Mouse (Mus musculus) hindbrain, embryonic 12.5 days (tissue): ENCODE measurements at regions not wholly inside any gene's neighbourhood (a gene's known extent, or its start where the extent isn't known, plus 50 kb on each side); places are given as distances from the start of the nearest gene placed in this dataset.

Experiments used
- ATAC-seq: fragments of 200-750 bp; cut with Nextera tagmentation; 2 replicates; pipeline ENCODE4 v1.8.0; 2017; ENCODE audit warnings: moderate TSS enrichment; ENCODE audit not compliant: low FRiP score
- H3K27ac ChIP-seq: fragments of 300-500 bp; sonication (generic); 2 replicates; pipeline ENCODE4 v1.5.1; 2016; ENCODE audit warnings: mild to moderate bottlenecking
- H3K27me3 ChIP-seq: fragments of 300-500 bp; sonication (generic); 2 replicates; pipeline ENCODE4 v1.6.1; 2016; ENCODE audit warnings: mild to moderate bottlenecking
- H3K36me3 ChIP-seq: fragments of 300-500 bp; sonication (generic); 2 replicates; pipeline ENCODE4 v1.6.1; 2016; ENCODE audit warnings: mild to moderate bottlenecking
- H3K4me1 ChIP-seq: fragments of 300-500 bp; sonication (generic); 2 replicates; pipeline ENCODE4 v1.6.1; 2016
- H3K4me2 ChIP-seq: fragments of 300-500 bp; sonication (generic); replicated peaks from 2 replicates; pipeline ENCODE4 v1.6.1; 2016; ENCODE audit warnings: mild to moderate bottlenecking
- H3K4me3 ChIP-seq: fragments of 300-500 bp; sonication (generic); 2 replicates; pipeline ENCODE4 v1.5.1; 2016; ENCODE audit warnings: mild to moderate bottlenecking
- H3K9ac ChIP-seq: fragments of 300-500 bp; sonication (generic); 2 replicates; pipeline ENCODE4 v1.6.1; 2016; ENCODE audit warnings: mild to moderate bottlenecking, moderate library complexity
- H3K9me3 ChIP-seq: fragments of 300-500 bp; sonication (generic); replicated peaks from 2 replicates; pipeline ENCODE4 v1.6.1; 2016; ENCODE audit warnings: mild to moderate bottlenecking
- WGBS: fragments of 180-500 bp; shearing (Covaris S2); methylation state at CpG from one replicate; pipeline ENCODE4 v1.1.7; 2016; 5-methylcytosine and 5-hydroxymethylcytosine counted together

DNA sequence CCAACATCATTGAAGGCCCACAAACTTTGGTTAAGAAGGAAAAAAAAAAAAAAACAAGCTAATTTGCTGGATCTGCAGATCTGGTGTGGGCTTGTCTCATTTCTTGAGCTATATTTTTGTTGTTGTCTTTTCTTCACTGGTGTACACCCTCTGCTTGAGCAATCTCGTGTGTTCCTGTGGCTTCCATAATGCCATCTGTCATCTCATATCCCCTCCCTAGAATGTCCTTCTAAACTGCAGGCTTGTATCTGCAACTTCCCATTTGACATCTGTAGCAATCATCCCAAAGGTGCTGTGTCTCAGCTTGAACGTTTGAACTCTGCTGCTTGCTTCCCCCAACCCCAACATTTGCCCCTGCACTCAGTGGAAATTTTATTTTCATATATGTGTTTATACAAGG lies 170.1 kb downstream of the Pfkfb3 start:
- WGBS, result 65% methylated on average over 2 of the region's 2 CpGs
- H3K4me3 ChIP-seq, result no peak overlapping the region
- ATAC-seq, result no peak
- no peaks in the 10 kb centered on the region for H3K27me3 ChIP-seq
- H3K9me3 ChIP-seq, result no peaks in the 10 kb centered on the region
- H3K9ac ChIP-seq, result no peak overlapping the region
- no peak overlapping the region for H3K27ac ChIP-seq
- H3K4me2 ChIP-seq, result no peak overlapping the region
- no peaks in the 10 kb centered on the region for H3K36me3 ChIP-seq
- H3K4me1 ChIP-seq, result no peaks in the 10 kb centered on the region

DNA sequence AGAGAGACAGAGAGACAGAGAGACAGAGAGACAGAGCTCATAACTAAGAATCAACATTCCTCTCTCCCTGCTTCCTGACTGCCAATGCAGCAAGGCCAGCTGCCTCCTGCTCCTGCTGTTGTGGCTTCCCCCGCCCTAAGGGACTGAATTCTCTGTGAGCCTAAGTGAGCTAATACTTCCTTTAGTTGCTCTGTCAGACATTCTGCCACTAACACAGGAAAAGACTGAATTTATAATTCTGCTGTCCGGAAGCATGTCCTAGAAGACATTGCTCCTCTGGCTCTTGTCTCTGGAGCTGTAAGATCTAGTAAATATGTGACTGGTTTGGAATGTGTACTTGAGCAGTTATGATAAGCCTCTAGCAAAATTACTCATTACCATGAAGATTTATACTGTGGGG lies 176.7 kb downstream of the Pfkfb3 start:
- H3K9me3 ChIP-seq, result no peaks in the 10 kb centered on the region
- no peaks in the 10 kb centered on the region for H3K36me3 ChIP-seq
- ATAC-seq, result no peak
- H3K4me3 ChIP-seq, result no peak overlapping the region
- H3K27me3 ChIP-seq, result no peaks in the 10 kb centered on the region
- no peak overlapping the region for H3K27ac ChIP-seq
- WGBS, result 72% methylated on average over 2 of the region's 2 CpGs
- H3K4me1 ChIP-seq, result no peaks in the 10 kb centered on the region
- no peak overlapping the region for H3K4me2 ChIP-seq
- H3K9ac ChIP-seq, result no peak overlapping the region

DNA sequence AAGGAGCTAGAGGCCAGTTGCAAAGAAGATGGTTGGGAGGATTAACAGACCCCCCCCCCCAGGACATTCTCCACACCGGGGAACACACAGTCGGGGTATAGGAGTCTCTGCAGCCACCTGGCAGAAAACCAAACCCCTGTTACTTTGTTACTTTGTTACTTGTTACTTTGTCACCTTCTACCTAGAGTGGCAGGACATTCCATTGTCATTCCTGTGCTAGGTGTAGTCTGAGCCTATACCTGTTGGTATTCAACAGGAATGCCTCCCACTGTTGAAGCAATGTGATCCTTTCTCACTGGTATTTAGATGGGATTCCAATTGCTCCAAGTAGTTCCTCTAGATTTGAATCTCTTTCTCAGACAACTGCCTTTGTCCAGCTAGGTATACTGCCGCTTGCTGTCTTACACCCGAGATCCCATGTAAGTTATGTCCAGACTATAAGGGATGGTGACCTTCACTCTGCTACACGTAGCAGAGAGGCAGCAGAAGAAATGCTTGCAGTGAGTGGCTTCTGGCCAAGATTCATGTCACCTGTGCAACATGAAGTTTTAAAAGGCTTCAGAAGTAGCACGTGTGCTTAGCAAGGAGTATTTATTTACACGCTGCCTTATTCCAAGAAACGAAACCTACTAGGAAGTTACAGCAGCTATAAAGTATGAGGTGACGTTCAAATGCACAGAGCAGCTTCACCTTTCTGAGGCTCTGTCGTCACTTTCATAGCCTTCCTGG lies 178.0 kb downstream of the Pfkfb3 start:
- H3K27me3 ChIP-seq, result no peaks in the 10 kb centered on the region
- no peaks in the 10 kb centered on the region for H3K9me3 ChIP-seq
- 80% methylated on average over 10 of the region's 10 CpGs for WGBS
- no peak for ATAC-seq
- no peak overlapping the region for H3K4me2 ChIP-seq
- H3K4me1 ChIP-seq, result no peaks in the 10 kb centered on the region
- H3K4me3 ChIP-seq, result no peak overlapping the region
- H3K36me3 ChIP-seq, result no peaks in the 10 kb centered on the region
- no peak overlapping the region for H3K27ac ChIP-seq
- no peak overlapping the region for H3K9ac ChIP-seq

DNA sequence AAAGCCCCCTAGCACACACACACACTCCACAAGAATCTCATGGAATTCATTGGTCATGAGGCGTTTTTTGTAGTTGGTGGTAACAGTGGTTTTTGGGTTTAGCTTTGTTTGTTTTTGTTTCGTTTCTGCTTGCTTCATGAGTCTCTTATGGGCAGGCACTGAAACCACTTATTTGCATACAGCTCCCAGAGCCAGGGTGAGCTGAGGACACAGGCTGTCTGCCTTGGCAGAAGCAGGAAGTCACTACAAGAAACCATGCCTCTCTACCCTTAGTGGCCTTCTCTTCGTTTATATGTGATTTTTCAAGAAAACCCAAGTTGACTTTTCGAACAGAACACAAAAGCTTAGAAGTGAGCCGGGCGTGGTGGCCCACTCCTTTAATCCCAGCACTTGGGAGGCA lies 178.8 kb downstream of the Pfkfb3 start:
- no peaks in the 10 kb centered on the region for H3K27me3 ChIP-seq
- ATAC-seq, result no peak
- H3K4me3 ChIP-seq, result no peak overlapping the region
- H3K27ac ChIP-seq, result no peak overlapping the region
- H3K9me3 ChIP-seq, result no peaks in the 10 kb centered on the region
- H3K9ac ChIP-seq, result no peak overlapping the region
- H3K4me2 ChIP-seq, result no peak overlapping the region
- H3K4me1 ChIP-seq, result no peaks in the 10 kb centered on the region
- H3K36me3 ChIP-seq, result no peaks in the 10 kb centered on the region
- WGBS, result 70% methylated on average over 6 of the region's 6 CpGs

DNA sequence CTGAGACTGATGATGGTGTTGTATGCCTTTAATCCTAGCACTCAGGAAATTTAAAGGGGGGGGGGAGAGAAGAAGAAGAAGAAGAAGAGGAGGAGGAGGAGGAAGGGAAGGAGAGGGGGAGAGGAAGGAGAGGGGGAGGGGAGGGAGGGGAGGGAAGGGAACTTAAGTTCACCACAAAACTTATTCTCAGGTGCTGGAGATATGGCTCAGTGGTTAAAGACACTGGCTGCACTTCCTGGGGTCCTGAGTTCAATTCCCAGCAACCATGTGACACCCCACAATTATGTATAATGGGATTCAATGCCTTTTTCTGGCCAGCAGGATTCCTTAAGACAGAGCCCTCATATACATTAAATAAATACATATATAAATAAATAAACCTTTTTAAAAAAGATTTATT lies 183.6 kb downstream of the Pfkfb3 start:
- Histone ChIP-seq H3K9me3 (no peaks in the 10 kb centered on the region), H3K4me3 (no peak overlapping the region), H3K27me3 (no peaks in the 10 kb centered on the region), H3K9ac (no peak overlapping the region), H3K4me1 (no peaks in the 10 kb centered on the region), H3K27ac (no peak overlapping the region), H3K4me2 (no peak overlapping the region), H3K36me3 (no peaks in the 10 kb centered on the region)
- ATAC-seq, result no peak

DNA sequence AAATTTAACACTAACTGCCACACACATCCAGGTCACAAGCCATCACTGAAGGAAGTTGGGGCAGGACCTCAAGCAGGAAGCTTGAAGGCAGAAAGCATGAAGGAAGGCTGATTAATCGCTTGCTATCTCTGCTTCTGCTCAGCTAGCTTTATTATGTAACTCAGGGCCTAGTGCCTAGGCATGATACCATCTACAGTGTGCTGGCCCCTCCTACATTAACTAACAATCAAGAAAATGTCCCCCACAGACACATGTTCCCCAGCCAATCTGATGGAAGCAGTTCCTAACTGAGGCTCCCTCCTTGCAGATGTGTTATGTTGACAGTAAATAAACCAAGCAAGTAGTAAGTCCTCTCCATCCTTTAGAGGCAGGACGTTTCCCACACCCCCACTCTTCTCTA lies 186.6 kb downstream of the Pfkfb3 start:
- Histone ChIP-seq H3K36me3 (no peaks in the 10 kb centered on the region), H3K4me1 (no peaks in the 10 kb centered on the region), H3K4me2 (no peak overlapping the region), H3K9ac (no peak overlapping the region), H3K9me3 (no peaks in the 10 kb centered on the region), H3K27me3 (no peaks in the 10 kb centered on the region), H3K4me3 (no peak overlapping the region), H3K27ac (no peak overlapping the region)
- ATAC-seq, result no peak
- 79% methylated on average over 2 of the region's 2 CpGs for WGBS

DNA sequence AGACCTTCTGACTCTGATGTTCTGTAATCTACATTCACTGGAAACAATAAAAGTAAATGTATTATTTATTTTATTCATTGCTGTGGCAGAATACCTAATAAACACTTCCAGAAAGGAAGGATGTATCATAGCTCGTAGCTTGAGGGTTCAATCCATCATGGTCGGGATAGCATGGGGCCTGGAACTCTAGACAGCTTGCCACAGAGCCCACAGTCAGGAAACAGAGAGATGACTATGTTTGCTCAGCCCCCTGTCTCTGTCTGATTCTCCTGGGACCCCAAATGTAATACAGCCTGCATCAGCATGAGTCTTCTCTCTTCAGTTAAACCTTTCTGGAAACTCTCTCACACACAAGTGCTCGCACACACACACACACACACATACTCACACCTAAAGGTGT lies 188.1 kb downstream of the Pfkfb3 start:
- Histone ChIP-seq H3K4me3 (no peak overlapping the region), H3K36me3 (no peaks in the 10 kb centered on the region), H3K4me2 (no peak overlapping the region), H3K27ac (no peak overlapping the region), H3K9me3 (no peaks in the 10 kb centered on the region), H3K9ac (no peak overlapping the region), H3K4me1 (no peaks in the 10 kb centered on the region), H3K27me3 (no peaks in the 10 kb centered on the region)
- 86% methylated on average over 3 of the region's 3 CpGs for WGBS
- no peak for ATAC-seq

DNA sequence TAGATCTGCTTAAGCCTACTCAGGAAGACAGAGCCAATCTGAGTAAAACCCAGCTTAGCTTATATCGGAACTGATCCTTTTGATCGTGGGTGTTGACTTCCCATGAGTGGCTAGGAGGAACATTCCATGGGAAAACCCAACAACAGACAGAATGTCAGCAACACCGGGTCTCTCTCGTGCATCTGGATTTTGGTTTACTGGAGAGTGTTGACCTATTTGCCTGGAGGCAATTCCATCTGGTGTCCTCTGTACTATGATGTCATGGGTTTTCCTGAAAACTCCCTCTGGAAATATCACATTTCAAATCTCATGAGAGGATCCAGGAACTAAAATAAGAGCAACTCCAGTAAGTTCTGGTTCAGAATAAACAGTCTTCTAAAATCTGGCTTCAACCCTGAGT lies 188.5 kb downstream of the Pfkfb3 start:
- Histone ChIP-seq H3K27ac (no peak overlapping the region), H3K9ac (no peak overlapping the region), H3K4me1 (no peaks in the 10 kb centered on the region), H3K4me3 (no peak overlapping the region), H3K9me3 (no peaks in the 10 kb centered on the region), H3K27me3 (no peaks in the 10 kb centered on the region), H3K36me3 (no peaks in the 10 kb centered on the region), H3K4me2 (no peak overlapping the region)
- ATAC-seq, result no peak
- 76% methylated on average over 4 of the region's 4 CpGs for WGBS

DNA sequence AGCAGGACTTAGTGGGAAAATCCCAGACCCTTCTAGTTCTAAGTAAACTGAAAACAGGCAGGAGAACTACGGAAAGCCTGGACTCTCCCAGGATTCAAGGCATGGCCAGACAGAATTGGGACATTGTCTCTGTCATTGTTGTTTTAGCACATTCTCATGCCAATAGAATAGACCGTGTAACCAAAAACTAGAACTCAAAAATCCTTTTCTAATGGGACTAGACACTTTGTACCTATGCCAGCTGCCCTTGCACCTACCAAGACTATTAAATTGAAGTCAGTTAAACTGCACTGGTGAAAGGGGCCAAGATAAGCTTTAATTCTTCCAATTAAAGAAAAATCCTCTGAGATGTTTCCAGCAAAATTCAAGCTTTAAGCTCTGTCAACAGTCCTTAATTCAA lies 189.8 kb downstream of the Pfkfb3 start:
- no peak overlapping the region for H3K4me2 ChIP-seq
- 86% methylated on average over 2 of the region's 2 CpGs for WGBS
- H3K9ac ChIP-seq, result no peak overlapping the region
- no peaks in the 10 kb centered on the region for H3K4me1 ChIP-seq
- H3K27ac ChIP-seq, result no peak overlapping the region
- H3K4me3 ChIP-seq, result no peak overlapping the region
- no peaks in the 10 kb centered on the region for H3K36me3 ChIP-seq
- H3K9me3 ChIP-seq, result no peaks in the 10 kb centered on the region
- ATAC-seq, result no peak
- no peaks in the 10 kb centered on the region for H3K27me3 ChIP-seq

DNA sequence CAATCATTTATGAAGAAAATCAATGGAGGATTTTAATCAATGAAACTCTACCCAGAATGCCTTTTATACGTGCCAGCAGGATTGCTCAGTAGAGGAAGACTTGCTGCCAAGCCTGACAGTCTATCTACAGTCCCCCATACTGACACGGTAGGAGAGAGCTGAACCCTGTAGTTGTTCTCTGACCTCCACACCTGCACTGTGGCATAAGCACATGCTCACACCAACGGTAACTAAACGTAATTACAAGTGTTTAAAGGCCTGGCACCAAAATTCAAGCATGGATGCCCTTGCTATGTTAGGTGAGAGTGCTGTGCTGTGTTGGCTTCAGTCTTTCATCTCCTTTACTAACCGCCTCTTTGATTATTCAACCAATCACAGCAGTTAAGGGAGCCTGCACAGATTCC lies 190.8 kb downstream of the Pfkfb3 start:
- 72% methylated on average over 5 of the region's 5 CpGs for WGBS
- ATAC-seq, result 0 out of 2 replicates have a peak, but pooled peaks have one; percentile 49

DNA sequence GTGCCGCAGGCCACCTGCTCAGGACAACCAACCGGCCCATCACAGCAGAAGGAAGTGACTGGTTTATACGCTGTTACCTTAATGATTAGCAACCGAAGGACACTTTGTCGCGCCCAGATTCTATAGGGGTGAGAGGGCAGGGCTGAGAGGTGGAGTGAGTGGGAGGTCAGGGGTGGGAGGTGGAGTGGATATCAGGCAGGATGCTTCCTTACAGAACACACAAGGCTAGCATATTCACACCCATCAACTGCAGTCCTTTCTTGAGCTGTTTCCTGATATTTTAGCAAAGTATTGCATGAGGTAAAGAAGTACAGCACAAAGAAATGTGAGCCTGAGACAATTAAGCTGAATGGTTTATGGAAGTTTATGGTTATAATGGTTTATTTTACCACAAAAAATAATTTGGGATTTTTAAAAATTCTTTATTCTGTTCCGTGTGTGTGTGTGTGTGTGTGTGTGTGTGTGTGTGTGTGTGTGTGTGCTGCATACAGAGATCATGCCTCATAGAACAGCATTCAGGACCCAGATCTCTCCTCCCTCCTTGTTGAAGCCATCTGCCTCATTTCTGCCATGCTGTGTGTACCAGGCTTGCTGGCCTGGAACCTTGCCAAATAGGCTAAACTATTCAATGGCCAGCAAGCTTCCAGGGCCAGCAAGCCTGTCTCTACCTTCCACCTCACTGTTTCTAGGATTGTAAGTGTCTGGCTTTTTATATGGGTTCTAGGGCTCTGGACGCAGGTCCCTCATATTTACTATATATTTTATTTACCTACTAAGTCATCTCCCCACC lies 190.5 kb downstream of the Prkcq start:
- Histone ChIP-seq H3K9ac (no peak overlapping the region), H3K36me3 (no peaks in the 10 kb centered on the region), H3K9me3 (no peaks in the 10 kb centered on the region), H3K4me2 (no peak overlapping the region), H3K4me1 (no peaks in the 10 kb centered on the region), H3K4me3 (no peak overlapping the region), H3K27ac (no peak overlapping the region), H3K27me3 (no peaks in the 10 kb centered on the region)
- peak; percentile 86 for ATAC-seq
- 76% methylated on average over 8 of the region's 8 CpGs for WGBS

More for the DNA sequence above, 190.8 kb downstream of the Pfkfb3 start:
- Histone ChIP-seq H3K4me2 (no peak overlapping the region), H3K4me3 (no peak overlapping the region), H3K9me3 (no peaks in the 10 kb centered on the region), H3K27me3 (no peaks in the 10 kb centered on the region), H3K27ac (no peak overlapping the region), H3K36me3 (no peaks in the 10 kb centered on the region), H3K9ac (no peak overlapping the region), H3K4me1 (no peaks in the 10 kb centered on the region)

DNA sequence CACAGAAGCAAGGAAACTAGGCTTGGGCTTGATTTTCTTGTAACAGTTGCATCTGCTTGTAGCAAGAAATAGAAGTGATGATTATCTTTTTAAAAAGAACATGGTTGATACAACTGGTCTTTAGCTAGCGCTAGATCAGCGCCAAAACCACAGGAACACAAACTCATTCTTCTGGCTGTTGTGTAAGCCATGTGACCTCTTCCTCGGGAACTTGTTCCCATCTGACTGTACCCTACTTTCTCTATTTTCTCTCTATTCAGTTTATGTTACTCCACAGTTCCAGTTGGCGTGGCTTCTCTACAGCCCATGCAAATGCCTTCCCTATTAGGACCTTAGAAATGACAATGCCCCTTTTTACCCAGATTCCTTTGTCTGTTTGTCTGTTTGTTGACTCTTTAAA lies 187.4 kb downstream of the Prkcq start:
- no peak overlapping the region for H3K27ac ChIP-seq
- no peak overlapping the region for H3K4me2 ChIP-seq
- no peak overlapping the region for H3K4me3 ChIP-seq
- no peaks in the 10 kb centered on the region for H3K36me3 ChIP-seq
- H3K27me3 ChIP-seq, result no peaks in the 10 kb centered on the region
- ATAC-seq, result no peak
- H3K9me3 ChIP-seq, result 0 out of 2 replicates have a peak, but pooled peaks cover 3% of the 10 kb centered on the region
- H3K4me1 ChIP-seq, result no peaks in the 10 kb centered on the region
- 89% methylated on average over 4 of the region's 4 CpGs for WGBS
- no peak overlapping the region for H3K9ac ChIP-seq

DNA sequence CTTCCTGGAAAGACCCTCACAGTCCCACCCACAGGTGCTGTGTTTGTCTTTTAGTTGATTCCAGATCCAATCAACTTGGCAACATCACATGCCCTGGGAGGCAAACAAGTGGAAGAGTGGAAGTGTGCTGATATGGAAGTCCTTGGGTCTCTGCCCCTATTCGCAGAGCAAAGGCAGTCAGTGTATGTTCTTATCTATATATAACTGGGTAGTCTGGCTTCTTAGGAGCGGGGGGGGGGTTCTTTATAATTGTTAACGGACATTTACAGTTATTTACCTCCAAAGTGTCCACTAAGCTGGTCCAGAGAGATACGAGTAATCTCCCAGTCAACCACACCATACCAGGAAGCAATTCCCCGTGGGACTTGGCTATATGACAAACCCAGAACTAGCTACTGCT lies 184.8 kb downstream of the Prkcq start:
- Histone ChIP-seq H3K36me3 (no peaks in the 10 kb centered on the region), H3K4me3 (no peak overlapping the region), H3K9me3 (0 out of 2 replicates have a peak, but pooled peaks cover 3% of the 10 kb centered on the region), H3K27me3 (no peaks in the 10 kb centered on the region), H3K4me2 (no peak overlapping the region), H3K9ac (no peak overlapping the region), H3K27ac (no peak overlapping the region), H3K4me1 (no peaks in the 10 kb centered on the region)
- WGBS, result 89% methylated on average over 5 of the region's 5 CpGs
- ATAC-seq, result no peak
